Mouse (Mus musculus) myocyte (in vitro differentiated cells): ENCODE results near the gene Rhox7a. TPM values are rescaled to one million over a fixed set of nuclear protein-coding genes. Genes with fewer than 3 reads are reported as not detected.

Source experiments
- H3K27me3 ChIP-seq: one replicate; pipeline ENCODE4 v1.6.1; 2011; ENCODE audit not compliant: control insufficient read depth, insufficient read depth, insufficient read length
- H3K36me3 ChIP-seq: one replicate; pipeline ENCODE4 v1.6.1; 2011; ENCODE audit not compliant: control insufficient read depth, insufficient read depth
- H3K4me2 ChIP-seq: one replicate; pipeline ENCODE4 v1.6.1; 2011; ENCODE audit warnings: low read depth, control low read depth
- H3K4me3 ChIP-seq: one replicate; pipeline ENCODE4 v1.5.1; 2011; ENCODE audit warnings: mild to moderate bottlenecking, control low read depth, moderate library complexity
- H3K79me2 ChIP-seq: one replicate; pipeline ENCODE4 v1.6.1; 2011; ENCODE audit not compliant: control insufficient read depth, insufficient read depth
- H3ac ChIP-seq: one replicate; pipeline ENCODE4 v1.6.1; 2011; ENCODE audit not compliant: control insufficient read depth, insufficient read length
- CEBPB ChIP-seq: IDR thresholded peaks from 2 replicates; pipeline ENCODE4 v1.6.1; 2011; ENCODE audit warnings: mild to moderate bottlenecking, moderate library complexity; ENCODE audit not compliant: poor library complexity, insufficient read depth, severe bottlenecking
- E2F4 ChIP-seq: IDR thresholded peaks from one replicate; pipeline ENCODE4 v1.6.1; 2011; ENCODE audit warnings: mild to moderate bottlenecking, control low read depth, moderate library complexity; ENCODE audit not compliant: insufficient read depth
- MAX ChIP-seq: IDR thresholded peaks from one replicate; pipeline ENCODE4 v1.6.1; 2011; ENCODE audit warnings: low read depth, mild to moderate bottlenecking, control low read depth
- MYOD1 ChIP-seq, 3 experiments: IDR thresholded peaks; one replicate each; pipeline ENCODE4 v1.6.1; 2011; ENCODE audit warnings: control low read depth in 2 of 3, low read depth in 2 of 3, mild to moderate bottlenecking in 2 of 3, moderate library complexity in 1 of 3; ENCODE audit not compliant: insufficient read length in 2 of 3, control insufficient read depth in 1 of 3
- MYOG ChIP-seq, 3 experiments: IDR thresholded peaks; one replicate each; pipeline ENCODE4 v1.6.1; 2011; ENCODE audit warnings: control low read depth in 2 of 3, low read depth in 2 of 3, mild to moderate bottlenecking in 2 of 3; ENCODE audit not compliant: insufficient read length in 2 of 3, control insufficient read depth in 1 of 3, insufficient read depth in 1 of 3
- POLR2A ChIP-seq: IDR thresholded peaks from one replicate; pipeline ENCODE4 v1.6.1; 2011; ENCODE audit warnings: low read depth, mild to moderate bottlenecking, control low read depth, moderate library complexity; ENCODE audit not compliant: insufficient read length
- POLR2AphosphoS2 ChIP-seq: IDR thresholded peaks from one replicate; pipeline ENCODE4 v1.6.1; 2011; ENCODE audit warnings: low read depth, control low read depth; ENCODE audit not compliant: insufficient read length
- REST ChIP-seq: IDR thresholded peaks from one replicate; pipeline ENCODE4 v1.6.1; 2011; ENCODE audit warnings: mild to moderate bottlenecking, control low read depth, moderate library complexity; ENCODE audit not compliant: insufficient read depth, insufficient read length
- SRF ChIP-seq: IDR thresholded peaks from one replicate; pipeline ENCODE4 v1.6.1; 2011; ENCODE audit warnings: low read depth; ENCODE audit not compliant: control insufficient read depth, insufficient read length
- TCF12 ChIP-seq: IDR thresholded peaks from one replicate; pipeline ENCODE4 v1.6.1; 2011; ENCODE audit warnings: mild to moderate bottlenecking, control low read depth; ENCODE audit not compliant: poor library complexity, insufficient read depth, severe bottlenecking
- TCF3 ChIP-seq: IDR thresholded peaks from one replicate; pipeline ENCODE4 v1.6.1; 2011; ENCODE audit warnings: low read depth, control low read depth; ENCODE audit not compliant: insufficient read length
- USF1 ChIP-seq: IDR thresholded peaks from one replicate; pipeline ENCODE4 v1.6.1; 2011; ENCODE audit warnings: low read depth, mild to moderate bottlenecking, control low read depth, moderate library complexity
- polyA plus RNA-seq: library from polyadenylated mRNA; unstranded; fragments of >200 nt; fragmentation: generic; extraction: Trizol; gene quantifications from one replicate; pipeline ENCODE4 v1.2.1, GENCODE M21; 2012; ENCODE audit warnings: missing spikeins

The Rhox7a gene
- polyA plus RNA-seq, 1 experiment, result not detected

DNA sequence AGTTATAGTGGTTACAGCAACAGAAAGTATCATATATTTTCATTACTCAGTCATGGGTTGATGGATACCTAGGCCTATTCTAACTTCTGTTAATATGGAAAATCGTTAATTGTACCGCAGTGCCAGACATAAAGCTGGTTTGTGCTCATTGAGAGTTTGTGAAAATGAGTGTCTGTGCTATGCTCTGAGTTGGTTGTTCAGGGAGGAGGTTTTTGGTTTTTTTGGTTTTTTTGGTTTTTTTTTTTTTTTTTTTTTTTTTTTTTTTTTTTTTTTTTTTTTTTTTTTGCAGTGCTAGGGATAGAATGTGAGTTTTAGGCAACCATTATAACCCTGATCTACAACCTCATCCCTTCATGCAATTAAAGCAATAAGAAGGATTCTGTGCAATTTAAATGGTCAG lies 40.2 kb downstream of the Rhox7a start:
- TF ChIP-seq MAX (no peak), REST (no peak), POLR2AphosphoS2 (no peak), CEBPB (no peak), E2F4 (no peak), POLR2A (no peak), TCF3 (no peak), USF1 (no peak), TCF12 (no peak), SRF (no peak), MYOD1 (IDR thresholded peaks at IDR 0.05; ENCODE audit: control insufficient read depth in 1 of 3, insufficient read length in 2 of 3, low read depth in 2 of 3) (no peak), MYOG (IDR thresholded peaks at IDR 0.05; ENCODE audit: control insufficient read depth in 1 of 3, insufficient read depth in 1 of 3, insufficient read length in 2 of 3, low read depth in 2 of 3) (no peak)
- Histone ChIP-seq H3K27me3 (no peaks in the 10 kb centered on the region), H3ac (no peak overlapping the region), H3K4me3 (no peak overlapping the region), H3K36me3 (no peaks in the 10 kb centered on the region), H3K4me2 (no peak overlapping the region), H3K79me2 (no peaks in the 10 kb centered on the region)

DNA sequence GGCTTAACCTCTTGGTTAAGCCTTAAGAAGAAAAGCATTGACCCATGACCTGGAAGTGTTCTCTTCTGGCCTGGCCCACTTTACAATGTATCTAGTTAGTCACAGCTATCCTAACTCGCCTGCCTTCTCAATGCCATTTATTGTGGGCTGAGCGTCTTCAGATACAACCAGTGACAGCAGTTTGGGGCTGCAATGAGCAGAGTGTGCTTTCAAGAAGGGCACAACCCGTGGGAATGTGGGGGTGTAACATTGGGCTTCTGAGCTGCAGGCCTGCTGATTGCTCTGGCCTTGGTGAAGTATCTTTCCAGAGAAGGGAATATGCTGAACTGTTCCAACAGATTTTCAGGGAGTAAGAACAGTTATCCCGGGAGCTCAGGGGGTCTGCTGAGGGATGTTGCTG lies 47.4 kb downstream of the Rhox7a start, which contains the start of gene Rhox8:
Gene Rhox8 (minus strand): TSS at position 101 of the 400 bp plus-strand sequence.
- H3ac ChIP-seq, result no peak within 1 kb of the TSS
- H3K79me2 ChIP-seq, result no peaks in the 10 kb centered on the region
- H3K36me3 ChIP-seq, result no peaks in the 10 kb centered on the region
- no peak within 1 kb of the TSS for H3K4me2 ChIP-seq
- no peaks in the 10 kb centered on the region for H3K27me3 ChIP-seq
- TF ChIP-seq SRF (no peak), MAX (no peak), USF1 (no peak), TCF3 (no peak), POLR2AphosphoS2 (no peak), REST (no peak), MYOG (IDR thresholded peaks at IDR 0.05; ENCODE audit: control insufficient read depth in 1 of 3, insufficient read depth in 1 of 3, insufficient read length in 2 of 3, low read depth in 2 of 3) (no peak), MYOD1 (IDR thresholded peaks at IDR 0.05; ENCODE audit: control insufficient read depth in 1 of 3, insufficient read length in 2 of 3, low read depth in 2 of 3) (no peak), TCF12 (no peak), CEBPB (no peak), E2F4 (no peak), POLR2A (no peak)
- no peak within 1 kb of the TSS for H3K4me3 ChIP-seq

Other genes starting within 250 kb of the Rhox7a start
- not detected for gene Rhox4f, start 224.0 kb upstream of the Rhox7a start, polyA plus RNA-seq
- gene Rhox3g, start 203.1 kb upstream of the Rhox7a start, polyA plus RNA-seq, result not detected
- gene Rhox2g, start 188.2 kb upstream of the Rhox7a start, polyA plus RNA-seq, result not detected
- not detected for gene Rhox4g, start 180.4 kb upstream of the Rhox7a start, polyA plus RNA-seq
- gene Rhox3h, start 162.9 kb upstream of the Rhox7a start, polyA plus RNA-seq, result not detected
- gene Rhox2h, start 158.4 kb upstream of the Rhox7a start, polyA plus RNA-seq, result not detected
- 4.4 TPM for gene Rhox5, start 26.8 kb upstream of the Rhox7a start, polyA plus RNA-seq
- gene Rhox6, start 4.8 kb upstream of the Rhox7a start, polyA plus RNA-seq, result not detected
- gene Rhox8, start 47.3 kb downstream of the Rhox7a start, polyA plus RNA-seq, result not detected
- not detected for gene Rhox7b, start 65.5 kb downstream of the Rhox7a start, polyA plus RNA-seq
- gene Rhox9, start 70.1 kb downstream of the Rhox7a start, polyA plus RNA-seq, result not detected
- gene Btg1-ps1, start 187.1 kb downstream of the Rhox7a start, polyA plus RNA-seq, result not detected
- gene Btg1-ps2, start 211.4 kb downstream of the Rhox7a start, polyA plus RNA-seq, result not detected
- gene Rhox10, start 234.8 kb downstream of the Rhox7a start, polyA plus RNA-seq, result 0.19 TPM